Mouse (Mus musculus) heart, postnatal 0 days (tissue): ENCODE data around the gene Mtx2. TPM values are rescaled to one million over a fixed set of nuclear protein-coding genes. Genes with fewer than 3 reads are reported as not detected.
A peak's percentile ranks its signal among the peaks of the same experiment; 100 is the strongest.

Experiments
- ATAC-seq: fragments of 200-750 bp; cut with Nextera tagmentation; 2 replicates; pipeline ENCODE4 v1.8.0; 2017; ENCODE audit warnings: low read depth, moderate number of reproducible peaks, moderate library complexity; ENCODE audit not compliant: insufficient read depth
- DNase-seq: peaks from one replicate; pipeline ENCODE4 v3.0.0-alpha.2; 2016; ENCODE audit warnings: low spot score
- H3K27ac ChIP-seq: fragments of 300-500 bp; sonication (generic); 2 replicates; pipeline ENCODE4 v1.5.1; 2014; ENCODE audit warnings: low read depth, mild to moderate bottlenecking
- H3K27me3 ChIP-seq: fragments of 300-500 bp; sonication (generic); 2 replicates; pipeline ENCODE4 v1.6.1; 2014; ENCODE audit warnings: low read length, mixed read lengths; ENCODE audit not compliant: control insufficient read depth, insufficient read depth
- H3K36me3 ChIP-seq: fragments of 300-500 bp; sonication (generic); replicated peaks from 2 replicates; pipeline ENCODE4 v1.6.1; 2014; ENCODE audit warnings: low read length, mixed read lengths; ENCODE audit not compliant: control insufficient read depth, insufficient read depth
- H3K4me1 ChIP-seq: fragments of 300-500 bp; sonication (generic); 2 replicates; pipeline ENCODE4 v1.6.1; 2014; ENCODE audit warnings: antibody characterized with exemption; ENCODE audit not compliant: control insufficient read depth, insufficient read depth
- H3K4me2 ChIP-seq: fragments of 300-500 bp; sonication (generic); 2 replicates; pipeline ENCODE4 v1.6.1; 2014; ENCODE audit warnings: low read depth, mild to moderate bottlenecking, low read length, moderate library complexity
- H3K4me3 ChIP-seq: fragments of 300-500 bp; sonication (generic); 2 replicates; pipeline ENCODE4 v1.5.1; 2014; ENCODE audit warnings: low read depth, low read length
- H3K9ac ChIP-seq: fragments of 300-500 bp; sonication (generic); replicated peaks from 2 replicates; pipeline ENCODE4 v1.6.1; 2014; ENCODE audit warnings: low read depth, low read length, mixed read lengths
- H3K9me3 ChIP-seq: fragments of 300-500 bp; sonication (generic); replicated peaks from 2 replicates; pipeline ENCODE4 v1.6.1; 2016; ENCODE audit warnings: low read length; ENCODE audit not compliant: control insufficient read depth
- CTCF ChIP-seq: IDR thresholded peaks from 2 replicates; pipeline ENCODE4 v1.5.1; 2016; ENCODE audit warnings: antibody characterized with exemption, control low read depth, low read depth
- EP300 ChIP-seq: IDR thresholded peaks from 2 replicates; pipeline ENCODE4 v1.6.1; 2016; ENCODE audit warnings: antibody characterized with exemption, low read depth
- WGBS: fragments of 180-500 bp; shearing (Covaris S2); extraction: QIAGEN DNeasy Blood & Tissue Kit; methylation state at CpG from one replicate; pipeline ENCODE4 v1.1.7; 2014; 5-methylcytosine and 5-hydroxymethylcytosine counted together
- polyA plus RNA-seq: library from polyadenylated mRNA; unstranded; fragments of >200 nt; fragmentation: Nextera tagmentation; extraction: Ambion mirVana; gene quantifications from 2 replicates; pipeline ENCODE4 v1.2.1, GENCODE M21; 2015
- total RNA-seq: library from RNA; depleted of rRNA; stranded (reverse); fragments of >200 nt; gene quantifications from 2 replicates; pipeline ENCODE4 v1.2.3, GENCODE M21; 2014; ENCODE audit warnings: low replicate concordance; rRNA removed

Gene Mtx2
- total RNA-seq (154 and 163 TPM in 2 replicates), polyA plus RNA-seq (189 and 198 TPM in 2 replicates)

- H3K4me2 ChIP-seq, result peak within 1 kb of the TSS; percentile 74
- peaks cover 3% of the 10 kb centered on the region; the same call in 1 of the 2 replicates for H3K4me1 ChIP-seq
- peak within 1 kb of the TSS; percentile 95 for H3K27ac ChIP-seq
- DNase-seq (peak; percentile 64), ATAC-seq (peak; percentile 94)
- no peaks in the 10 kb centered on the region for H3K36me3 ChIP-seq
- H3K9ac ChIP-seq, result peak within 1 kb of the TSS; percentile 92
- under 1% methylated on average over 73 of the region's 74 CpGs for WGBS
- H3K4me3 ChIP-seq, result peak within 1 kb of the TSS; percentile 88
- H3K27me3 ChIP-seq, result no peaks in the 10 kb centered on the region
- H3K9me3 ChIP-seq, result no peaks in the 10 kb centered on the region
- TF ChIP-seq CTCF (no peak), EP300 (no peak)
Observed at GRCm38 (mm10) chr2:74825730-74826430, at the start of gene Mtx2. Gene Mtx2 (plus strand): TSS chr2:74825803.

GRCm38 (mm10) chr2:74777536-74778275 lies 47.9 kb upstream of the Mtx2 start:
- Histone ChIP-seq H3K27me3 (0 out of 2 replicates have a peak, but pooled peaks cover 2% of the 10 kb centered on the region), H3K4me1 (no peaks in the 10 kb centered on the region), H3K36me3 (no peaks in the 10 kb centered on the region), H3K4me3 (no peak overlapping the region), H3K4me2 (no peak overlapping the region), H3K9me3 (no peaks in the 10 kb centered on the region), H3K27ac (no peak overlapping the region), H3K9ac (no peak overlapping the region)
- WGBS, result 65% methylated on average over 13 of the region's 13 CpGs
- ATAC-seq (no peak), DNase-seq (no peak)
- TF ChIP-seq EP300 (no peak), CTCF (no peak)

DNA sequence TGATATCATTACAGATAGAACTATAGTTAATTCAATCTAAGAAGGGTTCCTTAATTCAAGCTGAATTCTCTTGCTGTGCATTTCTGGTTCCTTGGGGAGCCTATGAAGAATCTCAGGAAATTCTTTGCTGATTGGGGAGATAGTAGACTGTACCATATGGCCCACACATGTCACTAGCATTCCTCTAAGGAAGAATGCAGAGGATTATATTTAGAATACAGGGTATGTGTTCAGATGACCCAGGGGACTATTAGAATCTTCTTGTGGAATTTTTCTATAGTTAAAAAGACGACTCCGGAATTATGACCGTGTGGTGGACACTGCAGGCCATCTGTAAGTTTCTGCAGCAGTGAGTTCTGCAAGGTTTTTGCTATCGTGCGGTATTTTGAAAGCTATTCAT lies 44.2 kb upstream of the Mtx2 start:
- TF ChIP-seq EP300 (no peak), CTCF (no peak)
- DNase-seq, result no peak
- Histone ChIP-seq H3K4me1 (no peaks in the 10 kb centered on the region), H3K9ac (no peak overlapping the region), H3K4me2 (no peak overlapping the region), H3K9me3 (no peaks in the 10 kb centered on the region), H3K36me3 (no peaks in the 10 kb centered on the region), H3K27me3 (no peaks in the 10 kb centered on the region), H3K27ac (no peak overlapping the region), H3K4me3 (no peak overlapping the region)
- no peak for ATAC-seq
- 61% methylated on average over 5 of the region's 5 CpGs for whole genome bisulfite sequencing

- Histone ChIP-seq H3K27me3 (no peaks in the 10 kb centered on the region), H3K9ac (no peak overlapping the region), H3K4me3 (no peak overlapping the region), H3K9me3 (no peaks in the 10 kb centered on the region), H3K4me2 (no peak overlapping the region), H3K27ac (no peak overlapping the region), H3K4me1 (no peaks in the 10 kb centered on the region), H3K36me3 (no peaks in the 10 kb centered on the region)
- ATAC-seq, result no peak
- 29% methylated on average over 7 of the region's 7 CpGs for WGBS
- TF ChIP-seq EP300 (no peak), CTCF (no peak)
- peak; percentile 41 for DNase-seq
Observed at GRCm38 (mm10) chr2:74795531-74795930, 30.1 kb upstream of the Mtx2 start.

DNA sequence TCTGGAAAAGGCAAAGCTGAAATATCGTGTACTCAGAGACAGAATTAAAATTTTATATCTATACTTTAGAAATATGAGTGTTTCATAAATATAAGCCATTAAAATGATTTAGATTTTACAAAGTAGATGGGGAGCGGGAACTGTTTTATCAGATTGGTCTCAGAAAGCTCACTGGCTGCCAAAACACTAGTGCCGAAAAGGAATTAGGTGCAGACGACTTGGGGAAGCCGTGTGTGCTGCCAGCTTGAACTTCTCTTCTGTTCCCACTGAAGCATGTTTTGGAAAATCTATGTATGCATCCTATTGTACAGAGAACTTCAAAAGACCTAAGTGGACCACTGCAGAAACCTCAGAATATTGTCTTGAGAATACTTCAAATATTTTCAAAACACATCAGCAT lies 17.2 kb upstream of the Mtx2 start:
- Histone ChIP-seq H3K4me3 (no peak overlapping the region), H3K27me3 (no peaks in the 10 kb centered on the region), H3K27ac (no peak overlapping the region), H3K4me2 (no peak overlapping the region), H3K4me1 (no peaks in the 10 kb centered on the region), H3K36me3 (no peaks in the 10 kb centered on the region), H3K9ac (no peak overlapping the region), H3K9me3 (no peaks in the 10 kb centered on the region)
- 68% methylated on average over 5 of the region's 5 CpGs for WGBS
- no peak for TF ChIP-seq EP300
- no peak for TF ChIP-seq CTCF
- ATAC-seq (no peak), DNase-seq (no peak)
